Mouse (Mus musculus) forebrain, embryonic 10.5 days (tissue): Measurements from ENCODE around the gene Fahd1. TPM values are rescaled to one million over a fixed set of nuclear protein-coding genes. Genes with fewer than 3 reads are reported as not detected.

ENCODE experiments used
- DNase-seq: peaks from one replicate; pipeline ENCODE4 v3.0.0-alpha.2; 2017; ENCODE audit warnings: low spot score; ENCODE audit errors: extremely low spot score
- H3K27ac ChIP-seq: fragments of 300-500 bp; sonication (generic); 2 replicates; pipeline ENCODE4 v1.5.1; 2016; ENCODE audit warnings: mild to moderate bottlenecking
- H3K27me3 ChIP-seq: fragments of 300-500 bp; sonication (generic); 2 replicates; pipeline ENCODE4 v1.6.1; 2016; ENCODE audit warnings: mild to moderate bottlenecking; ENCODE audit not compliant: poor library complexity, severe bottlenecking
- H3K36me3 ChIP-seq: fragments of 300-500 bp; sonication (generic); replicated peaks from 2 replicates; pipeline ENCODE4 v1.6.1; 2016; ENCODE audit warnings: mild to moderate bottlenecking, moderate library complexity
- H3K4me1 ChIP-seq: fragments of 300-500 bp; sonication (generic); 2 replicates; pipeline ENCODE4 v1.6.1; 2016
- H3K4me3 ChIP-seq: fragments of 300-500 bp; sonication (generic); 2 replicates; pipeline ENCODE4 v1.5.1; 2016; ENCODE audit warnings: mild to moderate bottlenecking, moderate library complexity
- H3K9me3 ChIP-seq: fragments of 300-500 bp; sonication (generic); 2 replicates; pipeline ENCODE4 v1.6.1; 2016; ENCODE audit warnings: mild to moderate bottlenecking, moderate library complexity
- WGBS: fragments of 180-500 bp; shearing (Covaris S2); methylation state at CpG from one replicate; pipeline ENCODE4 v1.1.7; 2016; 5-methylcytosine and 5-hydroxymethylcytosine counted together
- polyA plus RNA-seq: library from polyadenylated mRNA; unstranded; fragments of >200 nt; fragmentation: Nextera tagmentation; extraction: Ambion mirVana; gene quantifications from 2 replicates; pipeline ENCODE4 v1.2.1, GENCODE M21; 2016

The Fahd1 gene
- polyA plus RNA-seq, 1 experiment from 2014 or later, result 16.6 TPM

DNA sequence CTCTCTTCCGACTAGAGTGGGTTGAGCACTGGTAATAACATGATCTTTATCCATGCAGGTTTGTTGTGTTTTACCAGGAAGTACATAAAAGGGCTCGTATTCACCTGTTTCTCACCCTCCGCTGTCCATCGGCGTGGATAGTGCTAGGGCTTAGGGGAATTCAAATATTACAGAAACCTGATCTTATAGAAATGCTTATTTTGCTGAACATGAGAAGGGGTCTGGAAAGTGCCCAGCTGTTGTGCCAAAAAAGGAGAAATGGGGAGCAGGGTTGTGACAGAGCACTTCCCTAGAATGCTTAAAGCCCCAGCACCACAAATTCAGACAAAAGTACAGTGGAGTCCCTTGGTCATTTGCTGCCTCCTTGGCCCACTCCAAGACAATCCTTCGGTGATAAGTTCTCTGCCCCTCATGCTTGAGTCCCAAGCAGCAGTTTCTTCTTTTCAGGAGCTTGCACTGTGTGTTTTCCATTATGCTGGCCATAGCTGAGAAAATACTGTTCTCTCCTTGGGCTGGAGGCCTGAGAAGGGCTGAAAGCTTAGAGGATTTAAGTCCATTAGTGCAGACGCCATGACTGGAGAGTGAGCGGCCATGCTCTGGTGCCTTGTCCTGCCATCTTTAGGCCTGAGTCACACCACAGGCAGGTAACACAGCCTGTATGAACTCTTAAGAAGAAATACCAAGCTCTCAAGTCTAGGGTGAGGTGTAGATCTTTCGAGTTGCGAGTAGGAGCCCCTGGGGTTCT lies 1.4 kb upstream of the Fahd1 start:
- H3K27ac ChIP-seq, result no peak overlapping the region
- peak overlapping the region; percentile 81 for H3K4me3 ChIP-seq
- peaks cover 28% of the 10 kb centered on the region for H3K4me1 ChIP-seq
- DNase-seq, result no peak
- no peaks in the 10 kb centered on the region for H3K9me3 ChIP-seq
- WGBS, result 83% methylated on average over 10 of the region's 10 CpGs
- peaks cover 15% of the 10 kb centered on the region for H3K27me3 ChIP-seq
- peaks cover 9% of the 10 kb centered on the region; the same call in 1 of the 2 replicates for H3K36me3 ChIP-seq

DNA sequence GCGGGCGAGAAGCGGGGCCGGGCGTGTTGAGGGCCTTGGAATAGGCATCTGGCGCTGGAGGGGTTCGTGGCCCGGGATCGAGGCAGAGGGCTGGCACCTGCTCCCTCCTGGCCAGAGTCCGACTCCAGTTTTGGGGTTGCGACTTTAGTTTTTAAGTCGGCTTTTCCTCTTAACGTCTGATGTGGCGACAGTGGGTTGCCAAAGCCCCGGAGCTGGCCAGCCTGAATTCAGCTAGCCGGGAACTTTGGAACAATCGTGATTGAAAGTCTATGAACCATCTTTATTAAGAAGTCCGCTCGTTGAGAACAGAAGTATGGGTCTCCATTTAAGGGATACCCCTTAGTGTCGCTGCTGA lies 586 bp upstream of the Fahd1 start:
- H3K27ac ChIP-seq, result peak overlapping the region; percentile 94
- peaks cover 7% of the 10 kb centered on the region; the same call in 1 of the 2 replicates for H3K36me3 ChIP-seq
- no peaks in the 10 kb centered on the region for H3K9me3 ChIP-seq
- peaks cover 28% of the 10 kb centered on the region for H3K4me1 ChIP-seq
- 2% methylated on average over 20 of the region's 20 CpGs for WGBS
- peaks cover 15% of the 10 kb centered on the region for H3K27me3 ChIP-seq
- no peak for DNase-seq
- peak overlapping the region; percentile 81 for H3K4me3 ChIP-seq

DNA sequence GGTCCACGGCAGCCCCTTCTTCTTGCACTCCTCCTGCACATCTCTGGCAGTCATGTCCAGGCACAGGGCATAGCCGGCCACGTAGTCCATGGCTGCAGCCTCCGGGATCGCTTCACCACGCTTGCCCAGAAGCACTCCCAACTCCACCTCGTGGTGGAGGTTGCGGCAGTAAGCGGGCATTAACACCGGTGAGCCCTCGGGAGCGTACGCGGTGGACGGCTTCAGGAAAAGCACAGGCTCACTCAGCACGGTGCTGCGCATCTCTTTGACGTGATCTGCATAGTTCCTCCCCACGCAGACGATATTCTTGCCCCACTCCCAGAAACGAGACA lies 465 bp downstream of the Fahd1 start:
- H3K36me3 ChIP-seq, result peaks cover 7% of the 10 kb centered on the region; the same call in 1 of the 2 replicates
- no peak for DNase-seq
- peak overlapping the region; percentile 94 for H3K27ac ChIP-seq
- H3K4me3 ChIP-seq, result peak overlapping the region; percentile 81
- H3K9me3 ChIP-seq, result no peaks in the 10 kb centered on the region
- peaks cover 19% of the 10 kb centered on the region for H3K27me3 ChIP-seq
- H3K4me1 ChIP-seq, result peaks cover 28% of the 10 kb centered on the region
- under 1% methylated on average over 21 of the region's 21 CpGs for WGBS

DNA sequence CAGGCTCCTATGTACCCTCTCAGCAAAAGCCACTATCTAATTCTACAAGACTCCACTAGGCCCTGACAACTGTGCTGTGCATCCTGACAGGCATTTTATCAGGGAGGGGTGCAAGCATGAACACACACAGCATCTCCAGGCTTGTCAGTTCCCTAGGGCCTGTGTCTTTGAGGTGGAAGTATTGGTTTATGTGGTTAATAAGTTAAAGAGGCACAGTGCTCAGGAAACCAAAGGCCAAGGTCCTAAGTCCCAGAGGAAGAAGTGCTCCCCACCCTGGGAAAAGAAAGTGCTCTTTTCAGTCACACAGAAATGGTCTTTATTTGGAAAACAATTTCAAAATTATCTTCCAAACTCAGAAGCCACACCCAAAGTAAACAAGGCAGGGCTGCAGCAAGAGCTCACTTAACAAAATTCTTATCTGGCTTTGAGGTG lies 1.5 kb downstream of the Fahd1 start:
- H3K27ac ChIP-seq, result no peak overlapping the region
- H3K27me3 ChIP-seq, result peaks cover 26% of the 10 kb centered on the region
- H3K4me1 ChIP-seq, result peaks cover 28% of the 10 kb centered on the region
- no peak for DNase-seq
- peaks cover 5% of the 10 kb centered on the region; the same call in 1 of the 2 replicates for H3K36me3 ChIP-seq
- H3K9me3 ChIP-seq, result no peaks in the 10 kb centered on the region
- H3K4me3 ChIP-seq, result peak overlapping the region; percentile 81

DNA sequence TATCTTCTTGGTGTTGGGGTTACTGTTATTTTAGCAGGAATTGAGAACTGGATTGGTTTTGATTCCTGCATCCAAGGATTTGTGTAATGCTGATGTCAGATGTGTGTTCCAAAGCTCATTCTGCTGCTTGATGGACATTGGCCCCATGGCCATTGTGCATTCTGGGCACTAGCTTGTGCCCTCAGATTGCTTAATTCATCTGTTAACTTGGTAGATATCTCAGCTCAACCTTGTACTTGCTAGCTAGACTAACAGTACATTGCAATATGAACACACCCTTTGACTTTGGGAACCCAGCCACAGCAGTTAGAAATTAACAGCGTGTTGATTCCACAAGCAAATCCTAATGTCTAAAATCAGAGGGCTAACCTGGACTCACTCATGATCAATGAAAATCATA lies 2.8 kb downstream of the Fahd1 start:
- Histone ChIP-seq H3K9me3 (no peaks in the 10 kb centered on the region), H3K27ac (no peak overlapping the region), H3K36me3 (no peaks in the 10 kb centered on the region), H3K4me1 (peaks cover 28% of the 10 kb centered on the region), H3K27me3 (peaks cover 26% of the 10 kb centered on the region), H3K4me3 (no peak overlapping the region)
- 94% methylated on average over 1 of the region's 1 CpGs for WGBS
- no peak for DNase-seq

DNA sequence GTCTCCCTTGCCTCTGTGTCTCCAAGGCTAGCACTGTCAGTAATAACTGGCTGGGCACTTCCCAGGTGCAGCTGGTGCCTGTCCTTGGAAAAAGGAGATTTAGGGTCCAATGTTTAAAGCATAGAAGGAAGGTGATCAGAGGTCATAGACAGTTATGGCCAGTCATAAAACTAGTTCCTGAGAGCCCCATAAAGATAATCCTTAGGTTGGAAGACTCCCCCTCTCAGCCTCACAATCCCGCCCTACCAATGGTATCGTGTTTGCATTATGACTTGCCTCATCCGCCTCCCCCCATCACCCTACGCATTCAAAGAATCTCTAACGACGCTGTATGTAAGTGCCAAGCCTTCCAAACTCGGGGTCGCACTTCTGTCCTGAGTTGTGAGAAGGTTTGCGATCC lies 5.6 kb downstream of the Fahd1 start:
- WGBS, result 53% methylated on average over 9 of the region's 9 CpGs
- Histone ChIP-seq H3K9me3 (no peaks in the 10 kb centered on the region), H3K4me1 (peaks cover 13% of the 10 kb centered on the region), H3K27ac (no peak overlapping the region), H3K4me3 (no peak overlapping the region), H3K27me3 (peaks cover 14% of the 10 kb centered on the region), H3K36me3 (no peaks in the 10 kb centered on the region)
- no peak for DNase-seq

DNA sequence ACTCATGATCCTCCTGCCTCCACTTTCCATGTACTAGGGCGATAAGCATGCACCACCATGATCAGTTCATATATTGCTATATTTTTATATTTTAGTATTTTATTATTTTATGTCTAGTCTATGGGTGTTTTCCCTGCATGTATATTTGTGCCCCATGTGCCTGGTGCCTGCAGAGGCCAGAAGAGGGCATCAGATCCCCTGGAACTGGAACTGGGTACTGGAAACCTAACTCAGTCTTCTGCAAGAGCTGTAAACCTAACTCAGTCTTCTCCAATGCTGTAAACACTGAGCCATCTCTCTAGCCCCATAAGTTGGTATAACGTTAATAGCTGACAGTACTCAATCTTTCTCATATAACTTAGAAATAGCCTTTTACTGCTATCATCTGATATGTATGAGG lies 7.5 kb downstream of the Fahd1 start:
- WGBS, result 62% methylated on average over 2 of the region's 2 CpGs
- no peaks in the 10 kb centered on the region for H3K9me3 ChIP-seq
- peaks cover 14% of the 10 kb centered on the region for H3K27me3 ChIP-seq
- no peak for DNase-seq
- H3K4me3 ChIP-seq, result no peak overlapping the region
- H3K36me3 ChIP-seq, result no peaks in the 10 kb centered on the region
- no peak overlapping the region for H3K27ac ChIP-seq
- no peaks in the 10 kb centered on the region for H3K4me1 ChIP-seq

DNA sequence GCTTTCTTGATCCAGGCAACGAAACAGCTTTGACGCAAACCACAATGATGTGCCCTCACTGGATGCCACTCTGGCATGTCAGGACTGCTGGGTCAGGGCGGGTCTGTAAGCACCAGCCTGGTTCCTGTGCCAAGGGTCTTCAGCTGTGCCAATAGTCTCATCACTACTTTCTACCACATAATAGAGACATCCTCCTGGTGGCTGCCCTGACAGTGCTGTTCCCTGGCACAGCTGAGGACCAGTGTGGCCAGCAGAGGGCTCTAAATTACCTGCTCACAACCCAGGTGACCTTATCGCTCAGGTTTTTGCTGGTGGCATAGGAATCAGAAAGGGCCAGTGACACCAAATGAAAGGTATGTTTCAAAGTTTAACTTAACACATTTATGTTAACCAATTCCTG lies 9.0 kb downstream of the Fahd1 start:
- no peak overlapping the region for H3K27ac ChIP-seq

DNA sequence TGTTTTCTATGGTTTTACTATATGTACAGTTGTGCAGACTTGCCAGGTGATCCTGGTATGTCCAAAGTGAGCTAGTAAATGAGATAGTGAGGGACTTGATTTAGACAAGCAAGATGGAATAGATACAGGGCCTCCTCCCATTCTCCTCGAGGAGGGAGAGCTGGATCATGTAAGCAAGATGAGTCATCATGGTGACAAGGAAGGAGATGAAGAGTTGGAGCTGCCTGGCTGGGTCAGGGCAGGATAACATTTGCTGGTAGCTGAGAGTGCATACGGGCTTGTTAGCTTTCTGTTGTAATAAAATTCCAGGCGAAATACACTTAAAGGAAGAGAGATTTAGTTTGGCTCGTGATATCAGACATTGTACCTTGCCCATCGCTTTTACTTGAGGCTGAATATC lies 9.8 kb downstream of the Fahd1 start:
- Histone ChIP-seq H3K9me3 (no peaks in the 10 kb centered on the region), H3K27me3 (peaks cover 14% of the 10 kb centered on the region), H3K4me1 (no peaks in the 10 kb centered on the region), H3K27ac (no peak overlapping the region), H3K4me3 (no peak overlapping the region), H3K36me3 (no peaks in the 10 kb centered on the region)
- no peak for DNase-seq
- 71% methylated on average over 5 of the region's 5 CpGs for WGBS

More for the DNA sequence above, 9.0 kb downstream of the Fahd1 start:
- Histone ChIP-seq H3K27me3 (peaks cover 14% of the 10 kb centered on the region), H3K9me3 (no peaks in the 10 kb centered on the region), H3K4me3 (no peak overlapping the region), H3K36me3 (no peaks in the 10 kb centered on the region), H3K4me1 (no peaks in the 10 kb centered on the region)
- 49% methylated on average over 4 of the region's 4 CpGs for WGBS
- no peak for DNase-seq

DNA sequence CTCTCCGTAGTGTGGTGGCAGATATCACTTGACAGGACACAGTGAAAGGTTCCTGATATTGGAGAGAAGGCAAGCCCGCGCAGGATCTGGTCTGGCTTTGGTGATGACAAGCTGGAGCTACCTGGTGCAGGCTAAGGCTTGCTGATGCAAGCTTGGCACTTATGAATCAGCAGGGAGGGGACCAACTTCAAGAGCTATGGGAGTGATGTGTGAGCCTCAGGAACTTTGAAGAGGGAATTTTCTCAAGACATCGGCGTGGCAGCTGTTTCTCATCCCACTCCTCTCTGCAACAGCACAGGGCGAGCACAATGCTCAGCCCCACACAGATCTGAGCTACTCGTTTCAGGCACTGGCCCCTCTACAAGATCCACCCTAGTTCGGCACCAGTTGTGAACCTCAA lies 10.3 kb downstream of the Fahd1 start, which contains the start of gene Hagh:
Gene Hagh (plus strand): TSS at position 302 of the 400 bp plus-strand sequence.
- Histone ChIP-seq H3K4me1 (no peaks in the 10 kb centered on the region), H3K27me3 (peaks cover 11% of the 10 kb centered on the region), H3K9me3 (no peaks in the 10 kb centered on the region), H3K4me3 (no peak within 1 kb of the TSS), H3K36me3 (no peaks in the 10 kb centered on the region), H3K27ac (no peak within 1 kb of the TSS)
- no peak for DNase-seq
- 69% methylated on average over 8 of the region's 8 CpGs for WGBS

DNA sequence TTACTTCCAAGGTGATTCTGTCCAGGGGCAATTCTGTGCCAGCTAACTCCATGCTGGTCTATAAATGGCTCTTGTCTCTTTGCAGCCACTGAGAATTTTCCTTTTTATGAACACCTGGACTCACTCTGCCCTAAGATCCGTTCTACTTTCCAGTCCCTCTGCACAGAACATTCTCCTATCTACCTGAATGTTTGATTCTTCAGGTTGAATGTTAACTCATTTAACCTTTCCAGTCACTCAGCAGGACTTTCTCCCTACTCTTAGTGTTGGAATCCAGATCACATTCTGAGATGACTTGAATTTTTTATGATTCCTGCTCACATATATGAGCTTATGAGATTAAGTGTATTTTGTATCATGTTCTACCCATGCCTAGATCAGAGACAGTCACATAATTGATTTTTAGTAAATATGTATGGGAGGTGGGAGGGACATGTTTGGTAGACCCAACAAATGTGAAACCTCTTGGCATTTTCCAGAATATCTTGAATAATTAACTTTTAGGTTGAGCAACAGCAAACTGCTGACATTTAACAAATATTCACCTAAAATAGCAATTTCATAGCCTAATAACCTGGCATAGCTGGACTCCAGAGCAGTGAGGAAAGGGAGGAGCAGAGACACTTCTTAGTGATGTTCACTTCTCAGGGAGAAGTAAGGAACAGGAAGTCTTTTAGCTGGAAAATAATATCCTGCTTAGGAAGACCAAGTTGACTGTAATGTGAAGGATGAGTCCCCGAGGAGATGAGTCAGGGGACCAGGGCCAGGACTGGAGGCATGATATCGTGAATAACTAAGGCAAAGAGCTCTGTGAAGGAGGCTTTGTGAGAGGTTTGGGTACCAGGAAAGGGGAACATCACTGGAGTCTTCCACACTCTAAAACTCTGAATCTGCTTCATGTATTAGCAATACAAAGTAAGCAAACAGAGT lies 28.5 kb downstream of the Fahd1 start:
- no peak for DNase-seq
- Histone ChIP-seq H3K27me3 (no peaks in the 10 kb centered on the region), H3K36me3 (no peaks in the 10 kb centered on the region), H3K27ac (no peak overlapping the region), H3K4me3 (no peak overlapping the region), H3K9me3 (no peaks in the 10 kb centered on the region), H3K4me1 (no peaks in the 10 kb centered on the region)
- WGBS, result 61% methylated on average over 3 of the region's 3 CpGs

DNA sequence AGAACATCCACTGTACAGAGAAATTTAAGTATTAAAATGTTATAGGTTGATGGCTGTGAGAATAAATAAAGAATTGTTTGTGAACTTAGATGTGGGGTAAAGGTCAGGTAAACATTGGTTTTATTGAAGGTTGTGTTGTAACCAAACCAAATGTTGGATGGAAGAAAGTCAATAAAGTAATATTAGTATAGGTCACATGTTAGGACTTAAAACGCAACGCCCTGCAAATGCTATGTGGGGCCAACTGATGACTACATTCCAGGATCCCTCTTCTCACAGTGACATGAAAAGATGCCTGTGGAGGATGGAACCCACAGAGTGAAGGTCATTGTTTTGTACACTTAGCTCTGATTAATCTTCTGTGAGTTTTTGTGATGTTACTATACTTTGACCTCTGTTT lies 30.7 kb downstream of the Fahd1 start:
- H3K4me3 ChIP-seq, result no peak overlapping the region
- no peaks in the 10 kb centered on the region for H3K36me3 ChIP-seq
- 75% methylated on average over 2 of the region's 2 CpGs for WGBS
- H3K9me3 ChIP-seq, result no peaks in the 10 kb centered on the region
- H3K4me1 ChIP-seq, result no peaks in the 10 kb centered on the region
- no peak for DNase-seq
- H3K27ac ChIP-seq, result no peak overlapping the region
- no peaks in the 10 kb centered on the region for H3K27me3 ChIP-seq

DNA sequence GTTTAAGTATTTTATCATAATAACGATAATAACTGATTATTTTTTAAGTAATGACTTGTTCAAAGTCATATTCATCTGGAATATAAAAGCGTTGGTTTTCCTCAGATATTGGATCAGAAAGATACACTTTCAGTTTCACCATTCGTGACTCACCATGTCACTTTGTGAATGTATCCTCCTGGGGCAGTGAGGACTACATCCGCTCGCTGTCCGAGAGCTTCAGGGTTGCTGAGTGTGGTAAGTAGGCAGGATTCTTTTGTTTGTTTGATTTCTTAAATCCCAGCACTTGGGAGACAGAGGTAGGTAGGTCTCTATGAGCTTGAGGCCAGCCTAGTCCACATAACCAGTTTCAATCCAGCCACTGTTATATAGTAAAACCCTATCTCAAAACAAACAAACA lies 32.0 kb downstream of the Fahd1 start:
- Histone ChIP-seq H3K9me3 (no peaks in the 10 kb centered on the region), H3K4me1 (no peaks in the 10 kb centered on the region), H3K4me3 (no peak overlapping the region), H3K36me3 (no peaks in the 10 kb centered on the region), H3K27me3 (no peaks in the 10 kb centered on the region), H3K27ac (no peak overlapping the region)
- DNase-seq, result no peak
- WGBS, result 56% methylated on average over 6 of the region's 6 CpGs
